Mouse (Mus musculus): ENCODE data around the gene Mapkbp1. TPM values are rescaled to one million over a fixed set of nuclear protein-coding genes. Genes with fewer than 3 reads are reported as not detected.

Gene Mapkbp1
- polyA plus RNA-seq, 1 experiment from 2014 or later, result 6.8 TPM

Small RNA genes within 50 kb of the gene (microRNA-seq; reads per million reads assigned to microRNA genes)
- gene Mir7665, result not detected

Other genes with a start within 250 kb of the Mapkbp1 start
- 0.24 and 1.0 TPM in 2 replicates for gene Itpka, start 230.4 kb upstream of the Mapkbp1 start, polyA plus RNA-seq (2015; fragmentation: Nextera tagmentation; extraction: Ambion mirVana)
- 1.9 and 2.5 TPM in 2 replicates for gene Ltk, start 212.3 kb upstream of the Mapkbp1 start, polyA plus RNA-seq (2015; fragmentation: Nextera tagmentation; extraction: Ambion mirVana)
- 16.2 and 19.7 TPM in 2 replicates for gene Rpap1, start 185.2 kb upstream of the Mapkbp1 start, polyA plus RNA-seq (2015; fragmentation: Nextera tagmentation; extraction: Ambion mirVana)
- 19.2 and 20.7 TPM in 2 replicates for gene Tyro3, start 175.0 kb upstream of the Mapkbp1 start, polyA plus RNA-seq (2015; fragmentation: Nextera tagmentation; extraction: Ambion mirVana)
- 23.6 and 25.4 TPM in 2 replicates for gene Mga, start 75.5 kb upstream of the Mapkbp1 start, polyA plus RNA-seq (2015; fragmentation: Nextera tagmentation; extraction: Ambion mirVana)
- 20.3 and 20.7 TPM in 2 replicates for gene Jmjd7, start 54.8 kb downstream of the Mapkbp1 start, polyA plus RNA-seq (2015; fragmentation: Nextera tagmentation; extraction: Ambion mirVana)
- 4.4 and 5.1 TPM in 2 replicates for gene Gm28042, start 54.8 kb downstream of the Mapkbp1 start, polyA plus RNA-seq (2015; fragmentation: Nextera tagmentation; extraction: Ambion mirVana)
- 2.4 and 2.8 TPM in 2 replicates for gene Pla2g4b, start 60.7 kb downstream of the Mapkbp1 start, polyA plus RNA-seq (2015; fragmentation: Nextera tagmentation; extraction: Ambion mirVana)
- gene Ehd4, start 181.9 kb downstream of the Mapkbp1 start, polyA plus RNA-seq (2015; fragmentation: Nextera tagmentation; extraction: Ambion mirVana), result 15.9 and 27.7 TPM in 2 replicates

Data from neural tube, embryonic 15.5 days (tissue).